In the genomic region with DNA sequence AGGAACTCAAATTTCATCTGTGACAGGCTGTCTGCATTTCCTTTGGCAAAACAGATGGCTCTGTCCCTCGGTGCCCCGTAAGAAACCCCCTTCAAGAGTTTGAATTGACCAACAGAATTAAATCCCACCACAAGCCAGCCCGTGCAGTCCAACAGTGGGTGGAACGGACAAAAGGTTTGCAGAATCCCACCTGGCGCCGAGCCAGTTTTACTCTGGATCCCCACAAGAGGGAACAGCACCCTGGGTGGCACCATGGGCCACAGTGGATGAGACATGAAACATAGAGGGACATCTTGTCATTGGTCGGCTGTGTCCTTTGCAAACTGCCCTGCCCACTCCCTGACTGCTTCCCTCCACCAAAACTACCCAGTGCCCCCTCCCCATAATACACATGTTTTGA, we compare ENCODE assay signal across 21 mouse cellular contexts.
DNase-seq lines count a peak whose midpoint lies in the region; ATAC-seq lines count a peak whose summit lies in the region.
"Had no signal": no experiment of that assay in that cellular context is flagged by ENCODE, and none has a peak within 500 bp of the region (broad histone marks: within the 10 kb centered on the region; RNA-seq: fewer than 3 reads in every experiment).

No protein-coding gene starts in this region.

- DNase-seq in cerebellum, postnatal 10 days = peak; percentile 40 to 51
- DNase-seq in gastrocnemius, postnatal 10 days = peak; percentile 34
- DNase-seq in gastrocnemius, postnatal 4 days (ENCODE audit: low spot score in 2 of 2) = no peak
- peak; percentile 21 for DNase-seq in lung, postnatal 10 days
- DNase-seq in lung, postnatal 36 days = no peak
- DNase-seq in MN1 (ENCODE audit: low spot score) = peak; percentile 39
- DNase-seq in yolk sac, embryonic 10.5 days (ENCODE audit: low spot score) = no peak
- DNase-seq: adrenal gland, adult 8-10 months; cerebellum, adult 11-12 months; cerebellum, postnatal 36 days; gastrocnemius, postnatal 14 days; heart, adult 11 months; heart, postnatal 36 days; kidney, adult 9 months; liver, embryonic 13.5 days; lung, adult 18-20 months; thymus, postnatal 4 days had no signal

- ATAC-seq in cerebellum, adult (ENCODE audit: insufficient number of reproducible peaks, low FRiP score, low TSS enrichment) = no peak
- ATAC-seq: intestine, postnatal 0 days; lung, postnatal 0 days; midbrain, embryonic 15.5 days had no signal

Comparison
In these comparisons a context has a peak if more than half of its experiments do, and no peak if none do; other contexts are left out.
1. DNase-seq: peak in cerebellum, postnatal 10 days (2 of 2), gastrocnemius, postnatal 10 days (single experiment), lung, postnatal 10 days (single experiment) and MN1 (single experiment); none in gastrocnemius, postnatal 4 days (0 of 2), lung, postnatal 36 days (single experiment) and yolk sac, embryonic 10.5 days (single experiment).